Mouse (Mus musculus) CH12.LX (cell line): Measurements from ENCODE around the gene Sar1b. TPM values are rescaled to one million over a fixed set of nuclear protein-coding genes. Genes with fewer than 3 reads are reported as not detected.

Experiments used
- DNase-seq: peaks from one replicate; pipeline ENCODE4 v3.0.0-alpha.2; 2013; ENCODE audit errors: extremely low read depth
- H3K27ac ChIP-seq: 2 replicates; pipeline ENCODE4 v1.5.1; 2012; ENCODE audit warnings: low read depth, mild to moderate bottlenecking, control low read depth, moderate library complexity; ENCODE audit not compliant: insufficient read depth
- H3K27me3 ChIP-seq: replicated peaks from 2 replicates; pipeline ENCODE3; 2012; ENCODE audit warnings: inconsistent platforms
- H3K36me3 ChIP-seq, 2 experiments: replicated peaks in 1 of 2; 2 replicates each; pipeline versions ENCODE3 to v1.6.1; 2012; ENCODE audit warnings: inconsistent platforms in 1 of 2, low read length in 1 of 2, mild to moderate bottlenecking in 1 of 2, mixed read lengths in 1 of 2, moderate library complexity in 1 of 2; ENCODE audit not compliant: control insufficient read depth in 1 of 2, insufficient read depth in 1 of 2
- H3K4me1 ChIP-seq, 2 experiments: 2 replicates each; pipeline ENCODE4 v1.6.1; 2012; ENCODE audit warnings: inconsistent platforms in 1 of 2, moderate library complexity in 1 of 2; ENCODE audit not compliant: insufficient read depth in 2 of 2, control insufficient read depth in 1 of 2
- H3K4me2 ChIP-seq: 2 replicates; pipeline ENCODE4 v1.6.1; 2012; ENCODE audit warnings: low read depth, mild to moderate bottlenecking, control low read depth; ENCODE audit not compliant: poor library complexity, insufficient read depth, severe bottlenecking
- H3K4me3 ChIP-seq, 3 experiments: fragments of 150-350 bp in 1 of 3; sonication (generic) in 1 of 3; replicated peaks in 1 of 3; 2 replicates each; pipeline versions ENCODE3 to v1.5.1; 2011 to 2012; ENCODE audit warnings: low read depth in 2 of 3, low read length in 2 of 3, mild to moderate bottlenecking in 2 of 3, moderate library complexity in 2 of 3, control low read depth in 1 of 3, improper control_type of control experiment in 1 of 3, inconsistent platforms in 1 of 3, mixed read lengths in 1 of 3; ENCODE audit not compliant: poor library complexity in 1 of 3
- H3K79me2 ChIP-seq: replicated peaks from 2 replicates; pipeline ENCODE4 v1.6.1; 2012; ENCODE audit warnings: mild to moderate bottlenecking, moderate library complexity; ENCODE audit not compliant: control insufficient read depth, poor library complexity, insufficient read depth, severe bottlenecking; ENCODE audit errors: extremely low read depth
- H3K9ac ChIP-seq: 2 replicates; pipeline ENCODE4 v1.6.1; 2012; ENCODE audit warnings: low read depth, mild to moderate bottlenecking, control low read depth, moderate library complexity; ENCODE audit not compliant: insufficient read depth
- H3K9me3 ChIP-seq: replicated peaks from 2 replicates; pipeline ENCODE3; 2012; ENCODE audit warnings: low read length, inconsistent platforms, mixed read lengths
- BHLHE40 ChIP-seq: IDR thresholded peaks from 2 replicates; pipeline ENCODE4 v1.6.1; 2011; ENCODE audit warnings: mild to moderate bottlenecking, low read depth, low read length, improper control_type of control experiment
- CHD1 ChIP-seq: IDR thresholded peaks from 2 replicates; pipeline ENCODE4 v1.6.1; 2012; ENCODE audit warnings: low read depth, low read length, improper control_type of control experiment, inconsistent platforms
- CHD2 ChIP-seq: IDR thresholded peaks from 2 replicates; pipeline ENCODE4 v1.6.1; 2011; ENCODE audit warnings: low read length, improper control_type of control experiment
- CTCF ChIP-seq, 2 experiments: IDR thresholded peaks in 1 of 2; conservative IDR thresholded peaks in 1 of 2; 2 replicates each; pipeline ENCODE4 v1.5.1; 2011 to 2012; ENCODE audit warnings: low read depth in 2 of 2, low read length in 2 of 2, improper control_type of control experiment in 1 of 2, inconsistent platforms in 1 of 2, mild to moderate bottlenecking in 1 of 2, moderate library complexity in 1 of 2
- E2F4 ChIP-seq: IDR thresholded peaks from 2 replicates; pipeline ENCODE4 v1.6.1; 2011; ENCODE audit warnings: low read depth, low read length, improper control_type of control experiment; ENCODE audit not compliant: insufficient replicate concordance
- ELF1 ChIP-seq: IDR thresholded peaks from 2 replicates; pipeline ENCODE4 v1.6.1; 2014; ENCODE audit warnings: low read depth, mild to moderate bottlenecking, inconsistent platforms, low read length, improper control_type of control experiment
- EP300 ChIP-seq: IDR thresholded peaks from 2 replicates; pipeline ENCODE4 v1.6.1; 2011; ENCODE audit warnings: low read length, improper control_type of control experiment
- ETS1 ChIP-seq: conservative IDR thresholded peaks from 2 replicates; pipeline ENCODE4 v1.6.1; 2012; ENCODE audit warnings: low read depth, mild to moderate bottlenecking, inconsistent platforms, low read length, improper control_type of control experiment, moderate library complexity
- GABPA ChIP-seq: IDR thresholded peaks from 2 replicates; pipeline ENCODE4 v1.6.1; 2012; ENCODE audit warnings: low read depth, low read length, improper control_type of control experiment, inconsistent platforms; ENCODE audit not compliant: insufficient replicate concordance
- HCFC1 ChIP-seq: IDR thresholded peaks from 2 replicates; pipeline ENCODE4 v1.6.1; 2012; ENCODE audit warnings: low read depth, mild to moderate bottlenecking, inconsistent platforms, low read length, improper control_type of control experiment
- IRF4 ChIP-seq: IDR thresholded peaks from 2 replicates; pipeline ENCODE4 v1.6.1; 2014; ENCODE audit warnings: low read depth, mild to moderate bottlenecking, inconsistent platforms, low read length, improper control_type of control experiment
- JUN ChIP-seq: IDR thresholded peaks from 2 replicates; pipeline ENCODE4 v1.6.1; 2011; ENCODE audit warnings: low read depth, mild to moderate bottlenecking, low read length, improper control_type of control experiment, moderate library complexity; ENCODE audit not compliant: insufficient read depth
- JUND ChIP-seq: conservative IDR thresholded peaks from 2 replicates; pipeline ENCODE4 v1.6.1; 2011; ENCODE audit warnings: low read depth, low read length, improper control_type of control experiment
- KAT2A ChIP-seq: IDR thresholded peaks from 2 replicates; pipeline ENCODE4 v1.6.1; 2012; ENCODE audit warnings: low read length, improper control_type of control experiment, inconsistent platforms; ENCODE audit not compliant: insufficient replicate concordance
- MAFK ChIP-seq: IDR thresholded peaks from 2 replicates; pipeline ENCODE4 v1.6.1; 2011; ENCODE audit warnings: low read length, improper control_type of control experiment; ENCODE audit not compliant: insufficient replicate concordance
- MAX ChIP-seq: IDR thresholded peaks from 2 replicates; pipeline ENCODE4 v1.6.1; 2011; ENCODE audit warnings: low read length, improper control_type of control experiment
- MAZ ChIP-seq: IDR thresholded peaks from 2 replicates; pipeline ENCODE4 v1.6.1; 2012; ENCODE audit warnings: low read depth, mild to moderate bottlenecking, inconsistent platforms, low read length, improper control_type of control experiment, moderate library complexity
- MEF2A ChIP-seq: IDR thresholded peaks from 2 replicates; pipeline ENCODE4 v1.6.1; 2014; ENCODE audit warnings: low read depth, mild to moderate bottlenecking, inconsistent platforms, low read length, improper control_type of control experiment, borderline replicate concordance
- MXI1 ChIP-seq: IDR thresholded peaks from 2 replicates; pipeline ENCODE4 v1.6.1; 2011; ENCODE audit warnings: mild to moderate bottlenecking, low read depth, low read length, improper control_type of control experiment
- MYC ChIP-seq: IDR thresholded peaks from 2 replicates; pipeline ENCODE4 v1.6.1; 2011; ENCODE audit warnings: low read depth, mild to moderate bottlenecking, improper control_type of control experiment, low read length
- NELFE ChIP-seq: IDR thresholded peaks from 2 replicates; pipeline ENCODE4 v1.6.1; 2011; ENCODE audit warnings: low read depth, low read length, improper control_type of control experiment
- NRF1 ChIP-seq: IDR thresholded peaks from 2 replicates; pipeline ENCODE4 v1.6.1; 2014; ENCODE audit warnings: low read depth, mild to moderate bottlenecking, inconsistent platforms, low read length, improper control_type of control experiment, moderate library complexity
- PAX5 ChIP-seq: IDR thresholded peaks from 2 replicates; pipeline ENCODE4 v1.6.1; 2012; ENCODE audit warnings: low read length, inconsistent platforms, mixed read lengths
- POLR2A ChIP-seq: IDR thresholded peaks from 2 replicates; pipeline ENCODE4 v1.6.1; 2011; ENCODE audit warnings: low read depth, mild to moderate bottlenecking, improper control_type of control experiment, low read length
- POLR2AphosphoS2 ChIP-seq: IDR thresholded peaks from 2 replicates; pipeline ENCODE4 v1.6.1; 2011; ENCODE audit warnings: low read depth, low read length, improper control_type of control experiment
- RAD21 ChIP-seq: IDR thresholded peaks from 2 replicates; pipeline ENCODE4 v1.6.1; 2011; ENCODE audit warnings: low read depth, mild to moderate bottlenecking, low read length, improper control_type of control experiment, moderate library complexity
- SIN3A ChIP-seq: IDR thresholded peaks from 2 replicates; pipeline ENCODE4 v1.6.1; 2012; ENCODE audit warnings: low read length, improper control_type of control experiment, inconsistent platforms
- SMC3 ChIP-seq: IDR thresholded peaks from 2 replicates; pipeline ENCODE4 v1.6.1; 2011; ENCODE audit warnings: low read depth, low read length, improper control_type of control experiment
- TBP ChIP-seq: conservative IDR thresholded peaks from 2 replicates; pipeline ENCODE4 v1.6.1; 2011; ENCODE audit warnings: low read depth, low read length, improper control_type of control experiment
- TCF12 ChIP-seq: IDR thresholded peaks from 2 replicates; pipeline ENCODE4 v1.6.1; 2014; ENCODE audit warnings: low read depth, mild to moderate bottlenecking, inconsistent platforms, low read length, improper control_type of control experiment
- UBTF ChIP-seq: IDR thresholded peaks from 2 replicates; pipeline ENCODE4 v1.6.1; 2012; ENCODE audit warnings: low read depth, mild to moderate bottlenecking, inconsistent platforms, low read length, improper control_type of control experiment, moderate library complexity
- USF1 ChIP-seq: IDR thresholded peaks from 2 replicates; pipeline ENCODE4 v1.6.1; 2014; ENCODE audit warnings: low read depth, mild to moderate bottlenecking, inconsistent platforms, low read length, improper control_type of control experiment
- USF2 ChIP-seq: conservative IDR thresholded peaks from 2 replicates; pipeline ENCODE4 v1.6.1; 2011; ENCODE audit warnings: low read depth, low read length, improper control_type of control experiment
- ZC3H11A ChIP-seq: IDR thresholded peaks from 2 replicates; pipeline ENCODE4 v1.6.1; 2012; ENCODE audit warnings: low read depth, mild to moderate bottlenecking, inconsistent platforms, low read length, improper control_type of control experiment
- ZKSCAN1 ChIP-seq: IDR thresholded peaks from 2 replicates; pipeline ENCODE4 v1.6.1; 2012; ENCODE audit warnings: low read depth, inconsistent platforms, low read length, improper control_type of control experiment, borderline replicate concordance
- ZMIZ1 ChIP-seq: IDR thresholded peaks from 2 replicates; pipeline ENCODE4 v1.6.1; 2012; ENCODE audit warnings: low read depth, mild to moderate bottlenecking, inconsistent platforms, low read length, improper control_type of control experiment
- ZNF384 ChIP-seq: IDR thresholded peaks from 2 replicates; pipeline ENCODE4 v1.6.1; 2012; ENCODE audit warnings: low read depth, low read length, improper control_type of control experiment, inconsistent platforms
- dilution Hi-C: fragments of 300-500 bp; cut with MboI; formaldehyde crosslinking; loops from 2 replicates; pipeline ENCODE4 v1.14.3; 2020; ENCODE audit warnings: low sequenced_read_pairs; ENCODE audit not compliant: extremely low pct_unique_long_range_greater_than_20kb, extremely low pct_ligation_motif_present
- in situ Hi-C: fragments of 300-500 bp; cut with MboI; formaldehyde crosslinking; loops from 3 replicates; pipeline ENCODE4 v1.14.3; 2019; ENCODE audit warnings: low sequenced_read_pairs, low pct_ligation_motif_present, low pct_unique_long_range_greater_than_20kb, mixed read lengths
- polyA plus RNA-seq: library from polyadenylated mRNA; unstranded; fragments of >175 nt; gene quantifications from 2 replicates; pipeline ENCODE4 v1.2.1, GENCODE M21; 2012; ENCODE audit warnings: low read depth; ENCODE audit not compliant: insufficient read length
- total RNA-seq, 2 experiments: library from RNA; depleted of rRNA; stranded (reverse); fragments of 300-350 nt in 1 of 2; fragments of >200 nt in 1 of 2; gene quantifications; 2 replicates each; pipeline ENCODE4 v1.2.3; 2012 to 2014

The Sar1b gene
- total and polyA plus RNA-seq, 3 experiments = 79.3 to 258 (median 171) TPM

GRCm38 (mm10) chr11:51831962-51832909 lies 68.7 kb downstream of the Sar1b start:
- peaks cover 5% of the 10 kb centered on the region for H3K9me3 ChIP-seq
- no peak for DNase-seq
- dilution Hi-C loops = no loop called here
- in situ Hi-C loops = no loop called here
- peaks cover 50% of the 10 kb centered on the region for H3K79me2 ChIP-seq
- H3K9ac ChIP-seq = peak overlapping the region; percentile 72
- peak overlapping the region; percentile 60; the same call in 1 of the 2 replicates for H3K4me2 ChIP-seq
- peaks cover 74 to 84% of the 10 kb centered on the region in 2 experiments for H3K36me3 ChIP-seq
- peaks cover 62 to 72% of the 10 kb centered on the region in 2 experiments for H3K4me1 ChIP-seq
- H3K4me3 ChIP-seq = peak overlapping the region in 2 of 3 experiments; percentile 14 to 40
- H3K27me3 ChIP-seq = no peaks in the 10 kb centered on the region
- H3K27ac ChIP-seq = peak overlapping the region; percentile 99
- TF ChIP-seq ZMIZ1 (no peak), ELF1 (peak; percentile 44; the same call in 1 of the 2 replicates), USF1 (no peak), IRF4 (no peak), HCFC1 (peak; percentile 32; the same call in 1 of the 2 replicates), MXI1 (peak; percentile 59), NELFE (no peak), POLR2AphosphoS2 (no peak), KAT2A (no peak), POLR2A (peak; percentile 35; the same call in 1 of the 2 replicates), JUN (no peak), RAD21 (no peak), ZKSCAN1 (no peak), EP300 (0 out of 2 replicates have a peak, but pooled peaks have one; percentile 43), MAFK (no peak), GABPA (no peak), ETS1 (no peak), TCF12 (peak; percentile 53), CHD1 (no peak), BHLHE40 (peak; percentile 33; the same call in 1 of the 2 replicates), MAX (no peak), ZC3H11A (no peak), SMC3 (peak; percentile 10; the same call in 1 of the 2 replicates), CTCF (conservative IDR thresholded peaks at IDR 0.05 in 1 of 2, IDR thresholded peaks at IDR 0.05 in 1 of 2; ENCODE audit: low read depth in 2 of 2, low read length in 2 of 2) (no peak), ZNF384 (no peak), USF2 (no peak), NRF1 (peak; percentile 19; the same call in 1 of the 2 replicates), PAX5 (no peak), TBP (no peak), MEF2A (peak; percentile 42; the same call in 1 of the 2 replicates), JUND (no peak), SIN3A (peak; percentile 68; the same call in 1 of the 2 replicates), UBTF (no peak), CHD2 (peak; percentile 57; the same call in 1 of the 2 replicates), MAZ (0 out of 2 replicates have a peak, but pooled peaks have one; percentile 59), MYC (no peak), E2F4 (no peak)
